Comparison of ENCODE assay signal across 12 mouse cellular contexts in genomic region chr3:88027434-88028186, GRCm38 (mm10). TPM values are rescaled to one million over a fixed set of nuclear protein-coding genes. Genes with fewer than 3 reads are reported as not detected.
DNase-seq lines count a peak whose midpoint lies in the region; ATAC-seq and TF ChIP-seq lines count a peak whose summit lies in the region.
"Had no signal": no experiment of that assay in that cellular context is flagged by ENCODE, and none has a peak within 500 bp of the region (broad histone marks: within the 10 kb centered on the region; RNA-seq: fewer than 3 reads in every experiment).

TSS of gene Hapln2 (minus strand) at chr3:88027583.

- peak within 1 kb of the TSS; percentile 4; the same call in 1 of the 2 replicates for H3K4me3 ChIP-seq in layer of hippocampus, adult 2 months
- H3K4me3 ChIP-seq in ES-Bruce4 (ENCODE audit: low read depth, low read length) = no peak within 1 kb of the TSS
- H3K4me3 ChIP-seq: liver, embryonic 13.5 days; neural tube, embryonic 13.5 days had no signal

- TF ChIP-seq POLR2A in ES-Bruce4 (IDR thresholded peaks at IDR 0.05; ENCODE audit: insufficient read depth, low read length) = no peak

- ATAC-seq in inflammation-experienced regulatory T-cells, adult 6 months = no peak

- 0 out of 2 replicates have a peak, but pooled peaks cover 4% of the 10 kb centered on the region for H3K9me3 ChIP-seq in ES-Bruce4 (replicated peaks; ENCODE audit: control insufficient read depth, insufficient read depth, low read length, poor library complexity, severe bottlenecking)
- H3K9me3 ChIP-seq: liver, embryonic 13.5 days had no signal

- intact Hi-C loops in left cerebral cortex, postnatal 36 days (cut with DNase I) = no loop called here

- DNase-seq in adrenal gland, postnatal 14 days = peak; percentile 26
- no peak for DNase-seq in adrenal gland, postnatal 10 days
- DNase-seq in layer of hippocampus, adult 2 months (ENCODE audit: low spot score in 2 of 2) = no peak
- no peak for DNase-seq in layer of hippocampus, postnatal 10 days (ENCODE audit: low spot score in 2 of 2)
- no peak for DNase-seq in left cerebral cortex, postnatal 36 days (ENCODE audit: low spot score in 2 of 2)
- DNase-seq in adrenal gland, adult 18-20 months (ENCODE audit: low spot score in 2 of 2) = no peak
- DNase-seq: liver, embryonic 13.5 days had no signal

- TF ChIP-seq CTCF in layer of hippocampus, adult 2 months (conservative IDR thresholded peaks at IDR 0.05) = peak; percentile 72
- peak; percentile 17 for TF ChIP-seq CTCF in ES-Bruce4 (IDR thresholded peaks at IDR 0.05; ENCODE audit: low read depth, low read length)

- no peak within 1 kb of the TSS for H3K9ac ChIP-seq in ES-Bruce4 (ENCODE audit: low read depth, poor library complexity, severe bottlenecking)
- H3K9ac ChIP-seq: liver, embryonic 13.5 days; neural tube, embryonic 13.5 days had no signal

- TF ChIP-seq EP300 in ES-Bruce4 (IDR thresholded peaks at IDR 0.05; ENCODE audit: insufficient read depth, low read depth, low read length) = no peak

- H3K27me3 ChIP-seq in ES-Bruce4 (ENCODE audit: control insufficient read depth, insufficient read depth, low read length, poor library complexity, severe bottlenecking) = peaks cover 5% of the 10 kb centered on the region

- H3K36me3 ChIP-seq in ES-Bruce4 (ENCODE audit: control insufficient read depth, insufficient read depth, low read length, poor library complexity, severe bottlenecking) = no peaks in the 10 kb centered on the region
- H3K36me3 ChIP-seq: liver, embryonic 13.5 days; neural tube, embryonic 13.5 days had no signal

- H3K27ac ChIP-seq in layer of hippocampus, adult 2 months = peak within 1 kb of the TSS; percentile 59; the same call in 1 of the 2 replicates
- H3K27ac ChIP-seq in ES-Bruce4 (ENCODE audit: insufficient read depth, low read length) = no peak within 1 kb of the TSS
- H3K27ac ChIP-seq: liver, embryonic 13.5 days; neural tube, embryonic 13.5 days had no signal

- peaks cover 3% of the 10 kb centered on the region for H3K4me1 ChIP-seq in ES-Bruce4 (ENCODE audit: control insufficient read depth, insufficient read depth, low read length)

RNA-seq across cellular contexts. Expression of gene Hapln2, which starts in this region (rescaled TPM):
- not detected in 2 replicates for total RNA-seq in adrenal gland, postnatal 14 days (2021)
- total RNA-seq in adrenal gland, postnatal 10 days (2021) = not detected
- total RNA-seq in layer of hippocampus, adult 2 months (2021) = 10 to 100 TPM; 16.2 to 16.5 TPM
- total RNA-seq in layer of hippocampus, postnatal 10 days (2021) = 1 to 10 TPM in 1 of 2 experiments, under 1 TPM in 1; 0.42 to 1.0 TPM
- polyA plus RNA-seq in ES-Bruce4 (2011; ENCODE audit: insufficient read depth, insufficient read length, low read depth, missing spikeins) = not detected in 2 replicates
- 10 to 100 TPM; 14.5 to 15.4 TPM for total RNA-seq in left cerebral cortex, postnatal 36 days (2021)
- polyA plus RNA-seq in inflammation-experienced regulatory T-cells, adult 6 months (2017; shearing (Covaris generic)) = not detected
- total RNA-seq in adrenal gland, adult 18-20 months (2021) = not detected
- total RNA-seq: heart, postnatal 10 days had no signal
- polyA plus RNA-seq: C2C12; liver, embryonic 13.5 days had no signal

Comparison
In these comparisons a context has a peak if more than half of its experiments do, and no peak if none do; other contexts are left out.
1. RNA of gene Hapln2 (total RNA-seq): 16.2 to 16.5 TPM in layer of hippocampus, adult 2 months and 14.5 to 15.4 TPM in left cerebral cortex, postnatal 36 days; 0.42 to 1.0 TPM in layer of hippocampus, postnatal 10 days, not detected in adrenal gland, adult 18-20 months, not detected in adrenal gland, postnatal 14 days and not detected in adrenal gland, postnatal 10 days; every median in the first group is over 4 times any median in the second.
2. Peak in DNase-seq in adrenal gland, postnatal 14 days; RNA of the gene not detected or under 1 TPM.